27 mouse cellular contexts compared by ENCODE assay signal in genomic region chr10:72318308-72318707, GRCm38 (mm10).
"Had no signal": no experiment of that assay in that cellular context is flagged by ENCODE, and none has a peak within 500 bp of the region (broad histone marks: within the 10 kb centered on the region; RNA-seq: fewer than 3 reads in every experiment).

No protein-coding gene starts in this region.

- DNase-seq: cerebellum, adult 9-10 months; cerebellum, adult 9-11 months; cerebellum, postnatal 10 days; cerebellum, postnatal 14 days; cerebellum, postnatal 25 days; cerebellum, postnatal 36 days; embryo, embryonic 11 days; forebrain, postnatal 0 days; gastrocnemius, adult 2 months; gastrocnemius, postnatal 10 days; gastrocnemius, postnatal 14 days; gastrocnemius, postnatal 36 days; heart, adult 11 months; heart, adult 18-20 months; heart, adult 2 months had no signal

- H3K4me3 ChIP-seq: embryonic facial prominence, embryonic 10.5 days; embryonic facial prominence, embryonic 12.5 days; embryonic facial prominence, embryonic 13.5 days; embryonic facial prominence, embryonic 15.5 days; erythroblast, embryonic 14.5 days; forebrain, embryonic 10.5 days; forebrain, embryonic 12.5 days; forebrain, embryonic 13.5 days; forebrain, embryonic 15.5 days; gastrocnemius, adult 2 months; heart, adult 2 months; heart, embryonic 10.5 days had no signal

- H3K4me2 ChIP-seq: embryonic facial prominence, embryonic 12.5 days; embryonic facial prominence, embryonic 13.5 days; embryonic facial prominence, embryonic 15.5 days; forebrain, embryonic 12.5 days; forebrain, embryonic 13.5 days; forebrain, embryonic 15.5 days had no signal

- ATAC-seq: forebrain, embryonic 13.5 days; forebrain, embryonic 14.5 days; forebrain, embryonic 15.5 days; forebrain, embryonic 16.5 days; forebrain, postnatal 0 days had no signal

- H3K9me3 ChIP-seq: embryonic facial prominence, embryonic 10.5 days; embryonic facial prominence, embryonic 12.5 days; embryonic facial prominence, embryonic 13.5 days; embryonic facial prominence, embryonic 15.5 days; forebrain, embryonic 10.5 days; forebrain, embryonic 12.5 days; forebrain, embryonic 13.5 days; forebrain, embryonic 15.5 days; heart, embryonic 10.5 days had no signal

- H3K4me1 ChIP-seq: embryonic facial prominence, embryonic 10.5 days; embryonic facial prominence, embryonic 12.5 days; embryonic facial prominence, embryonic 13.5 days; embryonic facial prominence, embryonic 15.5 days; forebrain, embryonic 10.5 days; forebrain, embryonic 12.5 days; forebrain, embryonic 13.5 days; forebrain, embryonic 15.5 days; heart, embryonic 10.5 days had no signal

- H3K27ac ChIP-seq: embryonic facial prominence, embryonic 10.5 days; embryonic facial prominence, embryonic 12.5 days; embryonic facial prominence, embryonic 13.5 days; embryonic facial prominence, embryonic 15.5 days; forebrain, embryonic 10.5 days; forebrain, embryonic 12.5 days; forebrain, embryonic 13.5 days; forebrain, embryonic 15.5 days; gastrocnemius, adult 2 months; heart, adult 2 months; heart, embryonic 10.5 days had no signal

- H3K36me3 ChIP-seq: embryonic facial prominence, embryonic 10.5 days; embryonic facial prominence, embryonic 12.5 days; embryonic facial prominence, embryonic 13.5 days; embryonic facial prominence, embryonic 15.5 days; forebrain, embryonic 10.5 days; forebrain, embryonic 12.5 days; forebrain, embryonic 15.5 days; heart, embryonic 10.5 days had no signal

- H3K27me3 ChIP-seq: embryonic facial prominence, embryonic 12.5 days; embryonic facial prominence, embryonic 13.5 days; embryonic facial prominence, embryonic 15.5 days; forebrain, embryonic 12.5 days; forebrain, embryonic 13.5 days; forebrain, embryonic 15.5 days had no signal

- H3K9ac ChIP-seq: embryonic facial prominence, embryonic 12.5 days; embryonic facial prominence, embryonic 13.5 days; embryonic facial prominence, embryonic 15.5 days; forebrain, embryonic 12.5 days; forebrain, embryonic 13.5 days; forebrain, embryonic 15.5 days; forebrain, postnatal 0 days had no signal
